Mouse (Mus musculus) E14TG2a.4 (cell line): ENCODE measurements around the gene Yipf4.

Experiments
- CTCF ChIP-seq: conservative IDR thresholded peaks from 2 replicates; pipeline ENCODE4 v1.5.1; 2014; ENCODE audit warnings: low read length
- NANOG ChIP-seq: IDR thresholded peaks from 2 replicates; pipeline ENCODE4 v1.6.1; 2014; ENCODE audit warnings: borderline replicate concordance, low read length, mixed read lengths
- POU5F1 ChIP-seq: IDR thresholded peaks from 2 replicates; pipeline ENCODE4 v1.6.1; 2014; ENCODE audit warnings: low read length, borderline replicate concordance

DNA sequence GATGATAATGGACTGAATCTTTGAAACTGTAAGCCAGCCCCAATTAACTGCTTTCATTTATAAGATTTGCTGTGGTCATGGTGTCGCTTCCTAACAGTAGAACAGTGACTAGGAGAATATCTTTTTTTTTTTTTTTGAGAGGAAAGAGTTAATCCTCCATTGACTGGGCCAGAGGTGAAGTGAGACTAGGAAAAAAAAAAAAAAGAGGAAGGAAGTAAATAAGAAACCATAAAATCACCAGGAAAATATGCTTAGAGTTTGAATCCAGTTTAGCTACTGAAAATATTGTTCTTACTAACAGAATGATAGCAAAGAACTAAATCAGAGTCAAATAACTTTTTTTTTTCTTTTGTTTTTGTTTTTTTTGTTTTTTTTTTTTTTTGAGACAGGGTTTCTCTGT, 34.6 kb upstream of the Yipf4 start:
- TF ChIP-seq CTCF (no peak), POU5F1 (no peak), NANOG (no peak)
